Mouse (Mus musculus) G1E (cell line): Measurements from ENCODE around the gene Vav3. TPM values are rescaled to one million over a fixed set of nuclear protein-coding genes. Genes with fewer than 3 reads are reported as not detected.

Source experiments
- ATAC-seq: 2 replicates; pipeline ENCODE4 v1.8.0; 2016; ENCODE audit warnings: mild to moderate bottlenecking; ENCODE audit not compliant: insufficient number of reproducible peaks, poor library complexity, low FRiP score, severe bottlenecking; ENCODE audit errors: extremely low read depth
- DNase-seq: peaks from one replicate; pipeline ENCODE4 v3.0.0; 2012; ENCODE audit warnings: low spot score
- H3K27me3 ChIP-seq: 2 replicates; pipeline ENCODE4 v1.6.1; 2012; ENCODE audit warnings: mild to moderate bottlenecking, low read length, inconsistent platforms; ENCODE audit not compliant: insufficient read depth
- H3K36me3 ChIP-seq: replicated peaks from 2 replicates; pipeline ENCODE3; 2012; ENCODE audit warnings: mild to moderate bottlenecking, inconsistent platforms
- H3K4me1 ChIP-seq: 2 replicates; pipeline ENCODE4 v1.6.1; 2012; ENCODE audit warnings: low read depth, low read length, inconsistent platforms, mixed read lengths; ENCODE audit not compliant: insufficient read depth
- H3K4me3 ChIP-seq: 2 replicates; pipeline ENCODE4 v1.5.1; 2012; ENCODE audit warnings: low read depth, mild to moderate bottlenecking, inconsistent platforms, low read length, moderate library complexity, mixed read lengths
- H3K9me3 ChIP-seq: replicated peaks from 2 replicates; pipeline ENCODE4 v1.6.1; 2012; ENCODE audit warnings: inconsistent platforms
- CTCF ChIP-seq: IDR thresholded peaks from 2 replicates; pipeline ENCODE4 v1.5.1; 2012; ENCODE audit warnings: low read depth, low read length, inconsistent platforms, mixed read lengths
- GATA1 ChIP-seq: IDR thresholded peaks from 2 replicates; pipeline ENCODE4 v1.6.1; 2012; ENCODE audit warnings: borderline replicate concordance, low read length, inconsistent platforms, mixed read lengths
- GATA2 ChIP-seq: IDR thresholded peaks from 2 replicates; pipeline ENCODE4 v1.6.1; 2012; ENCODE audit warnings: low read depth, low read length, inconsistent platforms, borderline replicate concordance
- POLR2AphosphoS5 ChIP-seq: IDR thresholded peaks from 2 replicates; pipeline ENCODE4 v1.6.1; 2012; ENCODE audit warnings: low read depth, low read length, inconsistent platforms; ENCODE audit not compliant: insufficient replicate concordance
- TAL1 ChIP-seq: conservative IDR thresholded peaks from 2 replicates; pipeline ENCODE4 v1.6.1; 2012; ENCODE audit warnings: low read depth, low read length, inconsistent platforms, mixed read lengths
- polyA plus RNA-seq: library from polyadenylated mRNA; stranded (reverse); fragments of >175 nt; gene quantifications from 2 replicates; pipeline ENCODE4 v1.2.3, GENCODE M21; 2012
- total RNA-seq, 2 experiments: library from RNA; stranded (forward) in 1 of 2; stranded (reverse) in 1 of 2; fragments of 200-1000 nt in 1 of 2; fragments of >200 nt in 1 of 2; fragmentation: Nextera tagmentation in 1 of 2; gene quantifications; 2 replicates each; pipeline ENCODE4 v1.2.3; 2014 to 2017

Gene Vav3
- total and polyA plus RNA-seq, 3 experiments = 0.05 TPM; not detected in 2

- Histone ChIP-seq H3K4me3 (no peak overlapping the region), H3K4me1 (no peaks in the 10 kb centered on the region), H3K27me3 (no peaks in the 10 kb centered on the region), H3K36me3 (no peaks in the 10 kb centered on the region), H3K9me3 (peaks cover 14% of the 10 kb centered on the region)
- ATAC-seq = no peak
- no peak for DNase-seq
- TF ChIP-seq CTCF = no peak
- TF ChIP-seq GATA2 = no peak
- TF ChIP-seq GATA1 = no peak
- no peak for TF ChIP-seq TAL1
- TF ChIP-seq POLR2AphosphoS5 = no peak
Measured at GRCm38 (mm10) chr3:109509784-109510183, 169.3 kb downstream of the Vav3 start.

GRCm38 (mm10) chr3:109511849-109512248 is 171.4 kb downstream of the Vav3 start:
- H3K4me1 ChIP-seq = no peaks in the 10 kb centered on the region
- peaks cover 14% of the 10 kb centered on the region for H3K9me3 ChIP-seq
- DNase-seq (no peak), ATAC-seq (no peak; the same call in 1 of the 2 replicates)
- no peaks in the 10 kb centered on the region for H3K27me3 ChIP-seq
- no peak overlapping the region for H3K4me3 ChIP-seq
- no peaks in the 10 kb centered on the region for H3K36me3 ChIP-seq
- TF ChIP-seq GATA1 (no peak), CTCF (no peak), TAL1 (no peak), POLR2AphosphoS5 (no peak)

- Histone ChIP-seq H3K9me3 (peaks cover 17% of the 10 kb centered on the region), H3K27me3 (no peaks in the 10 kb centered on the region), H3K4me1 (no peaks in the 10 kb centered on the region), H3K4me3 (no peak overlapping the region), H3K36me3 (no peaks in the 10 kb centered on the region)
- no peak for TF ChIP-seq POLR2AphosphoS5
- no peak for TF ChIP-seq CTCF
- TF ChIP-seq GATA1 = no peak
- no peak for DNase-seq
- ATAC-seq = no peak
Measured at GRCm38 (mm10) chr3:109515479-109515878, 175.0 kb downstream of the Vav3 start.

- Histone ChIP-seq H3K27me3 (no peaks in the 10 kb centered on the region), H3K36me3 (no peaks in the 10 kb centered on the region), H3K4me3 (no peak overlapping the region), H3K4me1 (no peaks in the 10 kb centered on the region), H3K9me3 (peaks cover 20% of the 10 kb centered on the region)
- ATAC-seq (no peak), DNase-seq (no peak)
- TF ChIP-seq CTCF (no peak), TAL1 (no peak), POLR2AphosphoS5 (no peak), GATA2 (no peak), GATA1 (no peak)
Measured at GRCm38 (mm10) chr3:109516372-109516771, 175.9 kb downstream of the Vav3 start.

- H3K27me3 ChIP-seq = no peaks in the 10 kb centered on the region
- ATAC-seq (no peak), DNase-seq (no peak)
- peaks cover 32% of the 10 kb centered on the region for H3K9me3 ChIP-seq
- TF ChIP-seq TAL1 = no peak
- no peaks in the 10 kb centered on the region for H3K36me3 ChIP-seq
- H3K4me1 ChIP-seq = no peaks in the 10 kb centered on the region
- H3K4me3 ChIP-seq = no peak overlapping the region
Measured at GRCm38 (mm10) chr3:109522115-109522514, 181.7 kb downstream of the Vav3 start.

- Histone ChIP-seq H3K9me3 (peaks cover 30% of the 10 kb centered on the region), H3K36me3 (no peaks in the 10 kb centered on the region), H3K27me3 (no peaks in the 10 kb centered on the region), H3K4me3 (no peak overlapping the region), H3K4me1 (no peaks in the 10 kb centered on the region)
- TF ChIP-seq GATA2 = no peak
- TF ChIP-seq GATA1 = no peak
- TF ChIP-seq POLR2AphosphoS5 = no peak
- no peak for TF ChIP-seq TAL1
- no peak for TF ChIP-seq CTCF
- ATAC-seq (no peak), DNase-seq (no peak)
Measured at GRCm38 (mm10) chr3:109525825-109526224, 185.4 kb downstream of the Vav3 start.

- no peak for ATAC-seq
- TF ChIP-seq POLR2AphosphoS5 (no peak), GATA1 (no peak)
- no peaks in the 10 kb centered on the region for H3K36me3 ChIP-seq
Measured at GRCm38 (mm10) chr3:109526246-109526645, 185.8 kb downstream of the Vav3 start.

More at GRCm38 (mm10) chr3:109526246-109526645, 185.8 kb downstream of the Vav3 start:
- Histone ChIP-seq H3K4me3 (no peak overlapping the region), H3K27me3 (no peaks in the 10 kb centered on the region), H3K9me3 (peaks cover 31% of the 10 kb centered on the region), H3K4me1 (no peaks in the 10 kb centered on the region)
- DNase-seq = no peak
